Mouse (Mus musculus): Measurements from ENCODE around the gene Meis1. TPM values are rescaled to one million over a fixed set of nuclear protein-coding genes. Genes with fewer than 3 reads are reported as not detected.

The Meis1 gene
- total RNA-seq, 2 experiments from 2014 or later, result 37.8 to 41.6 TPM

- DNase-seq, result no peak
Measured at GRCm38 (mm10) chr11:18875911-18876885, 142.6 kb downstream of the Meis1 start.

- DNase-seq, result no peak
Measured at GRCm38 (mm10) chr11:18875001-18875902, 143.5 kb downstream of the Meis1 start.

DNA sequence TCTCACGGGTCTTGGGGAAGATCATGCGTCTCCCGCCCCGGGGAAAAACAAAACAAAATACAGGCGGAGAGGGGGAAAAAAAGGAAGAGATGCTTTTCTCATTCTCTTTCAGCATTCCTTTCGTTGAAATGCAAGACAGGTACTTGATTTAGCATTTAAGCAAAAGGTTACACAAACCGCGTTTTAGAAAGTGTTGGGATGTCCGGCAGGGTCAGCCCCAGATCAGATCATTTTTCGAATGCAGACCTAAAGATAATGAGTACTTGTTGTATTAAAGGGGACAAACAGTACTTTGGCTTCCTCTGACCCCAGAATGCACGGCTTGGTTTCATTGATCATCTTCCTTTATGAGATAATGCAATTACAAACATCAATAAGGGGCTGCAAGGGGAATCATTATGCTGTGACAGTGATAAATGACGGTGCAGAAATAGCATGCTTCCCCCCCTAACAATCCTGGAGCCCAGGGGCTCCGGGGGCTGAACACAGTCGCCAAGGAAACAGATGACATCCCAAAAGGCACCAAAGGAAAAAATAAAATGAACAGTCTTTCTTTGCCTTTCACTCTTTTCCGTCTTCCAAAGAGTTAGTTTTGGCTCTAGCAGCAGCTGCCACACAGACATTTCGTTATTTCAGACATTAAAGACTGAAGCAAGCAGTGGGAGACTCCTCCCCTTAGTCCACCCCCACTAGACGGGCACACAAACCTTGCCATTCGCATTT is 144.3 kb downstream of the Meis1 start:
- DNase-seq, result no peak

GRCm38 (mm10) chr11:18873451-18874277 is 145.1 kb downstream of the Meis1 start:
- DNase-seq, result no peak

DNA sequence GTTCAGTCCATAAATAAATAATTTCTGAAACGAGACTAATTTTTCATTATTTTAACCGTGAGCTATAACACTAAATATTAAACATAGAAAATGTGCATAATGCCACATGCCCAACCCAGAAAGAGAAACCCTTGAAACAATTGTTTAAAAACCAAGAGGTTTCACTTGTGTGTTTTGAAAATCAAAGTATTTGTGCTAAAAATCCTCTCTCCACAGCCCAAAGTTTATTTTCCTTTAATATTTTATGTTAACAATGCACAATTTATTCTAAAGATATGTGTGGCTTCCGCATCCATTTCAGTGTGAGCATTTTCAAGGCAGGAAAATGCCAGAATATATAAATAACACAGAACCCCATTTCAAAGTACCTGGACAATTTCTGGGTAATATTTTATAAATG is 146.0 kb downstream of the Meis1 start:
- no peak for DNase-seq

- no peak for DNase-seq
Measured at GRCm38 (mm10) chr11:18872118-18872751, 146.6 kb downstream of the Meis1 start.

DNA sequence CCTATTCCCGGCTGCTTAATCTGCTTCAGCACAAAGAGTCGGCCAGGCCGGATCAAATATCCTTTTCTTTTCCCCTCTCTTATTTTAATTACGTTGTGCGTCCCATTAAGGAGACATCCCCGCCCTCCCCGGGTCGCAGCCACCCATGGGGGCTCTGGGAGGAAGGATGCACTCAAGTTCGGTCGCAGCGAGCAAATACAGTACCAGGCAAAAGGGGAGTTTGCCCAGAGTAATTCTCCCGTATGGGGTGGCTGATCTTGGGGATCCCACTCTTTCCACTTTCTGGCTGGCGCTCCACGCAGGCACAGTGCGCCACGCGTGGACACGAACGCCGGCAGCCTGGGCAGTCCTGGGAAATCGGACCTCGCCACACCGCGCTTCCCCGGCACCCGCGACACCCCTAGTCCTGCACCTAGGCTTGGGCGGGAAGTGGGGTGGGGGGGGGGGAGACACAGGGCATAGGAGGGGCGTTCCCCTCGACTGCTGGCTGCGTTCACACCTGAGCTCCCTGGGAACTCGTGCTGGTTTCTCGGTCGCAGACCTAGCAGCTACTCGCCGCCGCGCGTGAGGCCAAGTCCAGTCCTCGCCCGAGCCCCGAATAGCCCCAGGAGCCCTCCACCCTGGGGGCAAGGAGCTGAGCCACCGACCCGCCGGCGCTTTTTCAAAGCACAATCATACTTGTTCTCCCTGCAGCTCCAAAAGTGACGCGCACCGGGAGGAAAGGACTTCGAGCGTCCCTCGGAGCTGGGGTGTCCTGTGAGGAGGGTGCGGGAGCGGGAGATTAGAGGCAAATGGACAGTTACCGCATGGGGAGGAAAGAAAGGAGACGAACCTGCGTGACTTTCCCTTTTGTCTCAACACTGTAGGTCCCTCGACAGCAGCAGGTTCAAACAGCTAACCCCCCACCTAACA is 147.4 kb downstream of the Meis1 start:
- DNase-seq, result peak; percentile 39

DNA sequence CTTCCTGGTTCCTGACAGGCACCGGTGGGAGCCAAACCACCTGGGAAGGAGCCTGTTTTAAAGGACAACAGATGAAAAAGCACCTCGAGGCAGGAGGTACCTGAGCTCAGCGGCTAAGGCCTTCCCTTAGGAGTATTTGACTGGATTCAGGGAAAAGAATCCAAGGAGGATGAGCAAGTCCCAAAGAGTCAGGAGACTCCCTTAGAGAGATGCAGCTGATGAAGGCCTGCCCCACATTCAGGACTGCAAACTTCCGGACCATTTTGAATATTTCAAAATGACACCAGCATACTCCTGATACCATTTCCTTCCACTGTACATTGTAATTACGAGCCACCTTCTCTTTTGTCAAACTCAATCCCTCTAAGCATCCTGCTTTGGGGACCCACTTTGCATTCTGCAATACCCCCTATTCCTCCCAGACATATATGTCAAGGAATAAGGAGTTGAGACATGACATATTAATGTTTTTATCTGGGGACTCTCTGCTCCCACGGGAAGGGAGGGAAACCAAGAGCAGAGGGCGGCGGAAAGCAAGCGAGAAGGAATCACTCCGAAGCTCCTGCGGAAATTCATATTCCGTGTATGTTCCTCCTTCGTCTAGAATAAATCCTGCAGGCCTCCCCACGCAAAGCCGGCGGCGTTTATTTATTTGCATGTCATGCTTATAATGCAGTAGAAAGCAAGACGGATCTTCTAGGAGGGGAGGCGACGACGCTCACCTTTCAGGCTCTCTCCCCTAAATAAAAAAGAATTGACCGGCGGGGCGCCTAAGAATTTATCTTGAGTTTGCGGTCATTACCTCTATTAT is 148.5 kb downstream of the Meis1 start:
- no peak for DNase-seq

- no peak for DNase-seq
Measured at GRCm38 (mm10) chr11:18869429-18869969, 149.3 kb downstream of the Meis1 start.

GRCm38 (mm10) chr11:18867665-18868064 is 151.1 kb downstream of the Meis1 start:
- no peak for DNase-seq

- no peak for DNase-seq
Measured at GRCm38 (mm10) chr11:18866198-18866836, 152.5 kb downstream of the Meis1 start.

- no peak for DNase-seq
Measured at GRCm38 (mm10) chr11:18850772-18851171, 168.0 kb downstream of the Meis1 start.

- no peak for DNase-seq
Measured at GRCm38 (mm10) chr11:18847650-18848049, 171.1 kb downstream of the Meis1 start.

DNA sequence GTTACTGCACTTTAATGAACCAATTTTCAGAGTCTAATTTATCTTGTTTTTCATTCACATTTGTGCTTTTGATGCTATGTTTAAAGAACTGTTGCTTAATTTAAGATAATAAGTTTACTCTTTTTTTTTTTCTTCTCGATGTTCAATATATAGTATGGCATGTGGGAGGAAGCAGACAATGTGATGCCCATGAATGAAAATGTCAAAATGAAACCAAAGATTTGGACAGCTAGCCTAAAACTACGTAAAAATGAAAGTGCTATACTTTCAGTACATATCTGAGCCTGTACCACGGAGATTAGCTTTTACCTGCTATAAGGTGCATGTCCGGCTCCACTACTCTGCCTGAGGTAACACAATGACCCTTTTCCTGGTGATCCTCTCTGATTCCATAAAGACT is 172.3 kb downstream of the Meis1 start:
- no peak for DNase-seq

- DNase-seq, result no peak
Measured at GRCm38 (mm10) chr11:18845900-18846299, 172.9 kb downstream of the Meis1 start.

- no peak for DNase-seq
Measured at GRCm38 (mm10) chr11:18845466-18845865, 173.3 kb downstream of the Meis1 start.

DNA sequence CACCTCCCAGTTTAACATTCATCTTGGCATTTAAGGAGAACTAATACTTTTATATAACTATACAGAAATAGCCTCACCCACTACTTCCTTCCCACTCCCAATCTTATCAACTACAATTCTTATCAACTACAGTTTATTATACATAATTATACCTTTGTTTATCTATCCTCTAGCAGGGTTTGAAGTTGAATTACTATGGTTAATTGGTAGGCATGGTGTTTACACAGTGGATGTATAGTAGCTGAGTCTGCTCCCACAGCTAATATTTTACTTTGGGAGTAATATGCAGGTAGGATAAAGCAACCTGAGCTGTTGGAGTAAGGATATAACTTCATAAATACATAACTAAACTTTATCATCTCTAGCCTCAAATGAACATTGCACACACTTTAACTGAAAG is 188.7 kb downstream of the Meis1 start:
- no peak for DNase-seq

Measured in heart, postnatal 4 days (tissue).